In genomic region chr5:135089653-135090052, GRCm38 (mm10) we compare ENCODE assay signal across 10 mouse cellular contexts. TPM values are rescaled to one million over a fixed set of nuclear protein-coding genes. Genes with fewer than 3 reads are reported as not detected.
A peak's percentile ranks its signal among the peaks of the same experiment; 100 is the strongest.
DNase-seq lines count a peak whose midpoint lies in the region; ATAC-seq and TF ChIP-seq lines count a peak whose summit lies in the region.
"Had no signal": no experiment of that assay in that cellular context is flagged by ENCODE, and none has a peak within 500 bp of the region (broad histone marks: within the 10 kb centered on the region; RNA-seq: fewer than 3 reads in every experiment).

Gene Mlxipl (plus strand): TSS chr5:135089890.

- no peak within 1 kb of the TSS for H3K4me2 ChIP-seq in midbrain, embryonic 15.5 days
- peak within 1 kb of the TSS; percentile 21; the same call in 1 of the 2 replicates for H3K4me2 ChIP-seq in midbrain, embryonic 14.5 days (ENCODE audit: low read length)

- WGBS in midbrain, embryonic 10.5 days = 3% methylated on average over 39 of the region's 39 CpGs
- WGBS in midbrain, embryonic 15.5 days = 3% methylated on average over 37 of the region's 39 CpGs
- WGBS in kidney, adult 2 months = 6% methylated on average over 39 of the region's 39 CpGs
- 3% methylated on average over 39 of the region's 39 CpGs for WGBS in midbrain, embryonic 14.5 days

- DNase-seq in midbrain, embryonic 10.5 days (ENCODE audit: low spot score) = no peak
- no peak for DNase-seq in gastrocnemius, postnatal 14 days
- peak; percentile 90 for DNase-seq in kidney, adult 2 months
- DNase-seq in midbrain, embryonic 14.5 days = no peak
- DNase-seq in urinary bladder, postnatal 4 days (ENCODE audit: low spot score in 2 of 2) = no peak

- TF ChIP-seq CTCF in kidney, adult 2 months (conservative IDR thresholded peaks at IDR 0.05; ENCODE audit: insufficient read depth, insufficient read length, low read depth, low read length) = peak; percentile 36; the same call in 1 of the 2 replicates

- no peak within 1 kb of the TSS for H3K9ac ChIP-seq in midbrain, embryonic 15.5 days
- H3K9ac ChIP-seq in midbrain, embryonic 14.5 days (replicated peaks; ENCODE audit: low read length) = no peak within 1 kb of the TSS

- H3K4me3 ChIP-seq in midbrain, embryonic 10.5 days = peak within 1 kb of the TSS; percentile 36
- no peak within 1 kb of the TSS for H3K4me3 ChIP-seq in midbrain, embryonic 15.5 days
- H3K4me3 ChIP-seq in kidney, adult 2 months (ENCODE audit: insufficient read depth, low read depth, low read length) = no peak within 1 kb of the TSS
- H3K4me3 ChIP-seq in midbrain, embryonic 14.5 days (replicated peaks; ENCODE audit: low read depth, low read length) = no peak within 1 kb of the TSS

- ATAC-seq in midbrain, embryonic 15.5 days (replicated peaks) = no peak
- ATAC-seq in midbrain, embryonic 14.5 days (ENCODE audit: low FRiP score, low TSS enrichment) = no peak
- ATAC-seq in megakaryocyte progenitor cell, adult 5-6 weeks (replicated peaks; ENCODE audit: poor library complexity) = no peak
- no peak for ATAC-seq in activated CD4-positive, CD25-positive, alpha-beta regulatory T cell, adult 4 months

- intact Hi-C loops in gastrocnemius, postnatal 14 days (cut with DNase I; ENCODE audit: low total_unique reads) = no loop called here

- peaks cover 62% of the 10 kb centered on the region for H3K27me3 ChIP-seq in midbrain, embryonic 10.5 days (ENCODE audit: low read depth, poor library complexity, severe bottlenecking)
- peaks cover 46% of the 10 kb centered on the region for H3K27me3 ChIP-seq in midbrain, embryonic 15.5 days (replicated peaks)
- no peaks in the 10 kb centered on the region for H3K27me3 ChIP-seq in kidney, adult 2 months (replicated peaks; ENCODE audit: control insufficient read depth, insufficient read depth, low read length)
- peaks cover 24% of the 10 kb centered on the region for H3K27me3 ChIP-seq in midbrain, embryonic 14.5 days (ENCODE audit: control insufficient read depth, insufficient read depth, low read length)

- no peaks in the 10 kb centered on the region for H3K9me3 ChIP-seq in midbrain, embryonic 10.5 days (replicated peaks)
- H3K9me3 ChIP-seq in midbrain, embryonic 15.5 days = no peaks in the 10 kb centered on the region
- no peaks in the 10 kb centered on the region for H3K9me3 ChIP-seq in midbrain, embryonic 14.5 days (ENCODE audit: control insufficient read depth, low read length)

- H3K36me3 ChIP-seq in midbrain, embryonic 10.5 days = no peaks in the 10 kb centered on the region
- no peaks in the 10 kb centered on the region for H3K36me3 ChIP-seq in midbrain, embryonic 15.5 days (replicated peaks)
- no peaks in the 10 kb centered on the region for H3K36me3 ChIP-seq in kidney, adult 2 months (ENCODE audit: control insufficient read depth, insufficient read depth, low read length)
- no peaks in the 10 kb centered on the region for H3K36me3 ChIP-seq in midbrain, embryonic 14.5 days (ENCODE audit: control insufficient read depth, insufficient read depth, low read length)

- peak within 1 kb of the TSS; percentile 5; the same call in 1 of the 2 replicates for H3K27ac ChIP-seq in midbrain, embryonic 10.5 days (replicated peaks)
- no peak within 1 kb of the TSS for H3K27ac ChIP-seq in midbrain, embryonic 15.5 days
- H3K27ac ChIP-seq in kidney, adult 2 months (ENCODE audit: insufficient read depth, low read depth, low read length) = no peak within 1 kb of the TSS
- H3K27ac ChIP-seq in midbrain, embryonic 14.5 days (replicated peaks; ENCODE audit: low read depth, low read length) = no peak within 1 kb of the TSS

- no peak for TF ChIP-seq POLR2A in kidney, adult 2 months (IDR thresholded peaks at IDR 0.05; ENCODE audit: low read depth, low read length)

- peaks cover 10% of the 10 kb centered on the region for H3K4me1 ChIP-seq in midbrain, embryonic 10.5 days
- no peaks in the 10 kb centered on the region for H3K4me1 ChIP-seq in midbrain, embryonic 15.5 days
- no peaks in the 10 kb centered on the region for H3K4me1 ChIP-seq in kidney, adult 2 months (ENCODE audit: control insufficient read depth, insufficient read depth, low read length)
- no peaks in the 10 kb centered on the region for H3K4me1 ChIP-seq in midbrain, embryonic 14.5 days (ENCODE audit: control insufficient read depth, insufficient read depth, low read length)

RNA-seq across cellular contexts. Expression of gene Mlxipl, which starts in this region (rescaled TPM):
- polyA plus RNA-seq in midbrain, embryonic 10.5 days (2016; fragmentation: Nextera tagmentation; extraction: Ambion mirVana) = 2.0 TPM in 2 replicates
- 0.81 and 0.91 TPM in 2 replicates for polyA plus RNA-seq in midbrain, embryonic 15.5 days (2015; fragmentation: Nextera tagmentation; extraction: Ambion mirVana)
- 10 to 100 TPM; 37.5 to 40.6 TPM for total RNA-seq in gastrocnemius, postnatal 14 days (2021)
- polyA plus RNA-seq in kidney, adult 2 months (2012; rRNA removed) = 144 and 170 TPM in 2 replicates
- polyA plus RNA-seq in midbrain, embryonic 14.5 days (2014; fragmentation: Nextera tagmentation; extraction: Ambion mirVana) = 0.43 and 0.68 TPM in 2 replicates
- 0.07 and 0.27 TPM in 2 replicates for total RNA-seq in megakaryocyte progenitor cell, adult 5-6 weeks (2015)
- not detected in 2 replicates for total RNA-seq in megakaryocyte progenitor cell, adult 5-6 weeks (2017)
- polyA plus RNA-seq in activated CD4-positive, CD25-positive, alpha-beta regulatory T cell, adult 4 months (2017; shearing (Covaris generic)) = not detected
- total RNA-seq: hematopoietic stem cell, adult 5-6 weeks; MEL had no signal

Comparison
In these comparisons a context has a peak if more than half of its experiments do, and no peak if none do; other contexts are left out.
1. RNA of gene Mlxipl (total RNA-seq): 37.5 to 40.6 TPM in gastrocnemius, postnatal 14 days; 0.07 to 0.27 TPM in megakaryocyte progenitor cell, adult 5-6 weeks; every median in the first group is over 10 times any median in the second.
2. RNA of gene Mlxipl (polyA plus RNA-seq): 144 to 170 TPM in kidney, adult 2 months; 2.0 TPM in midbrain, embryonic 10.5 days, 0.81 to 0.91 TPM in midbrain, embryonic 15.5 days, 0.43 to 0.68 TPM in midbrain, embryonic 14.5 days and not detected in activated CD4-positive, CD25-positive, alpha-beta regulatory T cell, adult 4 months; every median in the first group is over 10 times any median in the second.